Mouse (Mus musculus) kidney, embryonic 16.5 days (tissue): ENCODE data around the gene Chst15. TPM values are rescaled to one million over a fixed set of nuclear protein-coding genes. Genes with fewer than 3 reads are reported as not detected.

Experiments
- ATAC-seq: fragments of 200-750 bp; cut with Nextera tagmentation; 2 replicates; pipeline ENCODE4 v1.8.0; 2017; ENCODE audit warnings: moderate TSS enrichment; ENCODE audit not compliant: low FRiP score, low TSS enrichment
- H3K27ac ChIP-seq: fragments of 300-500 bp; sonication (generic); 2 replicates; pipeline ENCODE4 v1.5.1; 2014; ENCODE audit warnings: low read length
- H3K27me3 ChIP-seq: fragments of 300-500 bp; sonication (generic); 2 replicates; pipeline ENCODE4 v1.6.1; 2014; ENCODE audit warnings: low read length, control low read depth, mixed read lengths; ENCODE audit not compliant: insufficient read depth
- H3K36me3 ChIP-seq: fragments of 300-500 bp; sonication (generic); 2 replicates; pipeline ENCODE4 v1.6.1; 2014; ENCODE audit warnings: low read length, control low read depth, mixed read lengths; ENCODE audit not compliant: insufficient read depth
- H3K4me1 ChIP-seq: fragments of 300-500 bp; sonication (generic); 2 replicates; pipeline ENCODE4 v1.6.1; 2014; ENCODE audit warnings: low read length, control low read depth, mixed read lengths; ENCODE audit not compliant: insufficient read depth
- H3K4me2 ChIP-seq: fragments of 300-500 bp; sonication (generic); replicated peaks from 2 replicates; pipeline ENCODE4 v1.6.1; 2014; ENCODE audit warnings: low read depth, low read length
- H3K4me3 ChIP-seq: fragments of 300-500 bp; sonication (generic); 2 replicates; pipeline ENCODE4 v1.5.1; 2014; ENCODE audit warnings: mild to moderate bottlenecking, low read length
- H3K9ac ChIP-seq: fragments of 300-500 bp; sonication (generic); replicated peaks from 2 replicates; pipeline ENCODE4 v1.6.1; 2014; ENCODE audit warnings: low read length
- H3K9me3 ChIP-seq: fragments of 300-500 bp; sonication (generic); 2 replicates; pipeline ENCODE4 v1.6.1; 2016; ENCODE audit warnings: low read length, control low read depth
- WGBS: fragments of 180-500 bp; shearing (Covaris S2); extraction: QIAGEN DNeasy Blood & Tissue Kit; methylation state at CpG from one replicate; pipeline ENCODE4 v1.1.7; 2014; 5-methylcytosine and 5-hydroxymethylcytosine counted together
- polyA plus RNA-seq: library from polyadenylated mRNA; unstranded; fragments of >200 nt; fragmentation: Nextera tagmentation; extraction: Ambion mirVana; gene quantifications from 2 replicates; pipeline ENCODE4 v1.2.1, GENCODE M21; 2015

Gene Chst15
- polyA plus RNA-seq, 1 experiment from 2014 or later, result 19.7 TPM

DNA sequence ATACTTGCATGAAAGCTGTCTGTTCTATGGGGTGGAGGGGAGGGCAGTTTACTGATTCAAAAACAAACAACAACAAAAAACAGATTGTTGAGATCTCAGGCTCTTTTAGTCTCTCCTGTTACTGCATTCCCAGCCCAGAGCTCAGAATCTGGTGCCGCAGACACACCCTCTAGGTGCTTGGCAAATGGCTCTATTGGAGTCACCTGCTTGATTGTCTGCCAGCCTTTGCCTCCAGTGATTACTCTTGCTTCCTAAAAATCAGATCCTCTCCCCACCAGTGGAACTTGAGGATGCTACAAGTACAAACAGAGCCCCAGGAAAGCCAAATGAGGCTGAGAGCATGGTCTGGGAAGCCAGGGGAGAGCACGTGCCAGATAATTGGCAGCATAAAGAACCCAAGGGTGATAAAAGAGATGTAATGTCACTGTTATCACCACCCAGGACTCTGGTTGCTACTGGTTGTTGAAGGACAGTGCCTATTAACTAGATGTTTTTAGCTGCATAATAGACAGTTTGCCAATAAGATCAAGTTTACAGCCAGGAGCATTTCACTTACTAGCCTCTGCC is 4.4 kb upstream of the Chst15 start:
- 71% methylated on average over 2 of the region's 2 CpGs for WGBS
- no peak overlapping the region for H3K9ac ChIP-seq
- ATAC-seq, result no peak

DNA sequence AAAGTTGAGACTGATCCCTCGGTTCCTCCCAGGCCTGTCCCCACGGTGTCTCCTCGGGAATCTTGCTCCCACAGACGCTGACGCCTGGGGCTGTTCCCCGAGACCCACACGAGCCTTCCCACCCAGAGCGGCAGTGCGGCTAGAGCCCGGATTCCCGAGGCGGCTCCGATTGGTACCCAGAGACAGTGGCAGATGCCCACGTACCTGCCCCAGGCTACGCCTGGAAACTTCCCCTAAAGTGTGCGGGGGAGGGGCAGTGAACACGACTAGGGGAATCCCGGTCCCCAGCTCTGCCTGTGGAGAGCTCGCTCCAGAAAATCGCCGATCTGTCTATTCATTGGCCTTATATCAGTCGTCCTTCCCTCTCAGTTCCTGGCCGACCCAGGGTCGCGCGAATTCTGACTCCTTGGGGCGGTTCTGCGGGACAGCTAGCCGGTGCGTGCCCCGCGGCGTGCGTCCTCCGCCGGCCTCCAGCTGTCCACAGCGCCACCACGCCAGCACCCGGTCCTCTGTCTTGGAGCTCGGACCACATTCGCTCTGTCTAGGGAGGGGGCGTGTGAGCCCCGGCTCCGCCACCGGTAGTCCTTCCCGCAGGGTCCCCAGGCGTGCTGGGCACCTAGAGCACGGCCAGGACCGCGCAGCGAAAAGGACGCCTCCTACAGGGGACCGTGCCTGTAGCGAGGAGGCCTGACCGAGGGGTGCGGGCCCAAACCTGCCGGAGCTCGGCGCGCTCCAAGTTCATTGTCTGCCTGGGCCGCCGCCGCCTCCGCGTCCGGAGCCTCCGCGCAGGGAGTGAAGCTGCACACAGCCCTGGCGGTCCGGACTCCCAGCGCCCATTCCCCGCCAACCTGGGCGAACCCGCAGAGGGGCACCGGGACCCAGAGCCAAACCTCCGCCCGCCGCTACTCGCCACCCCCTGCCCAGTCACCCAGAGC is 660 bp downstream of the Chst15 start:
- no peaks in the 10 kb centered on the region for H3K36me3 ChIP-seq
- under 1% methylated on average over 79 of the region's 79 CpGs for WGBS
- peak overlapping the region; percentile 78 for H3K4me3 ChIP-seq
- H3K27me3 ChIP-seq, result no peaks in the 10 kb centered on the region
- H3K4me1 ChIP-seq, result peaks cover 16% of the 10 kb centered on the region
- H3K9ac ChIP-seq, result peak overlapping the region; percentile 86
- peak overlapping the region; percentile 81 for H3K27ac ChIP-seq
- H3K4me2 ChIP-seq, result peak overlapping the region; percentile 98
- ATAC-seq, result peak; percentile 77
- H3K9me3 ChIP-seq, result no peaks in the 10 kb centered on the region

More for the DNA sequence above, 4.4 kb upstream of the Chst15 start:
- Histone ChIP-seq H3K4me2 (no peak overlapping the region), H3K27ac (no peak overlapping the region), H3K9me3 (no peaks in the 10 kb centered on the region), H3K36me3 (no peaks in the 10 kb centered on the region), H3K27me3 (no peaks in the 10 kb centered on the region), H3K4me3 (no peak overlapping the region), H3K4me1 (peaks cover 14% of the 10 kb centered on the region)

GRCm38 (mm10) chr7:132315149-132316091 is 1.6 kb downstream of the Chst15 start:
- H3K9ac ChIP-seq, result peak overlapping the region; percentile 86
- H3K36me3 ChIP-seq, result no peaks in the 10 kb centered on the region
- no peaks in the 10 kb centered on the region for H3K9me3 ChIP-seq
- H3K4me1 ChIP-seq, result peaks cover 19% of the 10 kb centered on the region
- H3K27ac ChIP-seq, result peak overlapping the region; percentile 81
- peak; percentile 76 for ATAC-seq
- H3K27me3 ChIP-seq, result no peaks in the 10 kb centered on the region
- H3K4me3 ChIP-seq, result peak overlapping the region; percentile 78
- 1% methylated on average over 50 of the region's 51 CpGs for WGBS
- peak overlapping the region; percentile 98 for H3K4me2 ChIP-seq

GRCm38 (mm10) chr7:132312396-132312795 is 4.6 kb downstream of the Chst15 start:
- Histone ChIP-seq H3K4me2 (no peak overlapping the region), H3K9me3 (no peaks in the 10 kb centered on the region), H3K27ac (no peak overlapping the region), H3K4me1 (peaks cover 31% of the 10 kb centered on the region), H3K27me3 (no peaks in the 10 kb centered on the region), H3K36me3 (no peaks in the 10 kb centered on the region), H3K4me3 (no peak overlapping the region), H3K9ac (no peak overlapping the region)
- no peak for ATAC-seq
- 73% methylated on average over 8 of the region's 8 CpGs for WGBS

DNA sequence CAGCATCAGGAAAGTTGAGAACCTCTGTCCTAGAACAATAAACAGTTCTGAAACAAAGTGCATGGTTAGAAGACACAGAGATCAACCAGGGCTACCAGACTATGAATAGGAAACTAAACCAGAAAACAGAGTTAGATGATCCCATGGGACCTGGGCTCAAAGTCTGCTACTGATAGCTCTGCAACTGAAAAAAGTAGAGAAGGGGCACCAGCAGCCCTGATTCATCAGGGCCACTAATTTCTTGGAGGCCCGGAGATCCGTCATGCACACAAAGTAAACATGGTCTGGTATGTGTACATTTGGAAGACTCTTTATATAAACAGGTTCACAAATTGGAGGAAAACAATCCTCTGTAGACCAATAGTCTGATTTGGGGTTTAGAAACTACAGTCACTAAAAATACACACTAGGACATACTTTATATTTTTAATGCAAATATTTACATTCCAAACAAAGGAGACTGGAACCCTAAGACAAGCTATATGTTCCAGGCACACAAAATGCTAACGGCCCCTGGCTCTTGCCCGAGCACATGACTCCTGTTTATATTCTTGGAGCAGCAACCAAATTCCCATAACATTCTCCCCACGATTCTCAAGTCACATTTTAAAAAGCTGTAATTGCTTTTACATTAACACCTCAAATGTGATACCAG is 8.4 kb downstream of the Chst15 start:
- Histone ChIP-seq H3K4me3 (no peak overlapping the region), H3K36me3 (no peaks in the 10 kb centered on the region), H3K4me1 (peaks cover 40% of the 10 kb centered on the region), H3K9me3 (no peaks in the 10 kb centered on the region), H3K27me3 (no peaks in the 10 kb centered on the region), H3K27ac (peak overlapping the region; percentile 36), H3K9ac (no peak overlapping the region), H3K4me2 (no peak overlapping the region)
- ATAC-seq, result no peak
- 39% methylated on average over 5 of the region's 5 CpGs for WGBS

GRCm38 (mm10) chr7:132307722-132308271 is 9.2 kb downstream of the Chst15 start:
- peak; percentile 59 for ATAC-seq
- H3K4me1 ChIP-seq, result peaks cover 46% of the 10 kb centered on the region
- H3K9me3 ChIP-seq, result no peaks in the 10 kb centered on the region
- no peak overlapping the region for H3K9ac ChIP-seq
- no peak overlapping the region for H3K4me2 ChIP-seq
- H3K36me3 ChIP-seq, result no peaks in the 10 kb centered on the region
- no peaks in the 10 kb centered on the region for H3K27me3 ChIP-seq
- H3K4me3 ChIP-seq, result no peak overlapping the region
- 45% methylated on average over 6 of the region's 6 CpGs for WGBS
- peak overlapping the region; percentile 5; the same call in 1 of the 2 replicates for H3K27ac ChIP-seq

GRCm38 (mm10) chr7:132306671-132307412 is 10.2 kb downstream of the Chst15 start:
- no peaks in the 10 kb centered on the region for H3K36me3 ChIP-seq
- no peak overlapping the region for H3K4me2 ChIP-seq
- no peak overlapping the region for H3K27ac ChIP-seq
- ATAC-seq, result no peak
- WGBS, result 79% methylated on average over 8 of the region's 8 CpGs
- H3K9ac ChIP-seq, result no peak overlapping the region
- no peak overlapping the region for H3K4me3 ChIP-seq
- peaks cover 49% of the 10 kb centered on the region for H3K4me1 ChIP-seq
- H3K27me3 ChIP-seq, result no peaks in the 10 kb centered on the region
- H3K9me3 ChIP-seq, result no peaks in the 10 kb centered on the region

GRCm38 (mm10) chr7:132305492-132306375 is 11.3 kb downstream of the Chst15 start:
- 85% methylated on average over 5 of the region's 5 CpGs for WGBS
- Histone ChIP-seq H3K36me3 (no peaks in the 10 kb centered on the region), H3K4me1 (peaks cover 54% of the 10 kb centered on the region)

More at GRCm38 (mm10) chr7:132305492-132306375, 11.3 kb downstream of the Chst15 start:
- Histone ChIP-seq H3K4me2 (no peak overlapping the region), H3K27ac (no peak overlapping the region), H3K9me3 (no peaks in the 10 kb centered on the region), H3K9ac (no peak overlapping the region), H3K27me3 (no peaks in the 10 kb centered on the region), H3K4me3 (no peak overlapping the region)
- no peak for ATAC-seq
